Mouse (Mus musculus) lung, adult 2 months (tissue): ENCODE measurements around the gene Galnt15. TPM values are rescaled to one million over a fixed set of nuclear protein-coding genes. Genes with fewer than 3 reads are reported as not detected.

Source experiments
- DNase-seq: peaks from one replicate; pipeline ENCODE4 v3.0.0; 2022
- H3K4me1 ChIP-seq: fragments of 200-500 bp; 2 replicates; pipeline ENCODE4 v1.6.1; 2011; ENCODE audit warnings: low read length; ENCODE audit not compliant: control insufficient read depth, insufficient read depth
- H3K4me3 ChIP-seq: fragments of 200-500 bp; replicated peaks from 2 replicates; pipeline ENCODE3; 2011; ENCODE audit warnings: low read depth, mild to moderate bottlenecking, control low read depth, low read length; ENCODE audit errors: extremely low read depth
- CTCF ChIP-seq: fragments of 200-500 bp; IDR thresholded peaks from 2 replicates; pipeline ENCODE4 v1.5.1; 2011; ENCODE audit warnings: mild to moderate bottlenecking, low read length, control low read depth; ENCODE audit not compliant: insufficient read depth
- POLR2A ChIP-seq: fragments of 200-500 bp; IDR thresholded peaks from 2 replicates; pipeline ENCODE4 v1.6.1; 2011; ENCODE audit warnings: low read depth, mild to moderate bottlenecking, control low read depth, low read length, borderline replicate concordance; ENCODE audit errors: extremely low read depth
- WGBS: fragments of 180-500 bp; shearing (Covaris S2); methylation state at CpG from one replicate; pipeline ENCODE4 v1.1.7; 2018; 5-methylcytosine and 5-hydroxymethylcytosine counted together
- polyA plus RNA-seq: library from polyadenylated mRNA; depleted of rRNA; stranded (reverse); fragments of >200 nt; gene quantifications from 2 replicates; pipeline ENCODE4 v1.2.3, GENCODE M21; 2012

Gene Galnt15
- polyA plus RNA-seq, 1 experiment, result 9.3 TPM

DNA sequence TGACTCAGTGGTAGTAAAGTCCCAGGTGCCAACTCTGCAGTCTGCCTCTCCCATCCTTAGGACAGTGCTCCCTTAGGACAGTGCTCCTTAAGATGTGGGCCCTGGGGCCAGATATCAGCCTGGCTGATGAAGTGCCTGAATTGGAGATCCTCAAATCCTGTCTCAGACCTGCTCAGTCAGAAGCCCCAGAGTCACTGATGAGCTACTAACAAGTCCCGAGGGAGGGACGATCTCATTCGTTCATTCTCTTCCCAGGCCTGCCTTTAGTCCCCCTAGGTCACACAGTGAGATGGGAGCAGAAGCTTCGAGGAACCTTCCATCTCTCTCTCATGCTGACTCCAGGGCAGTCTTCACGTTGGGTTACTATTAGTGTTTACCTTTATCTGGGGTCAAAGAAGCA lies 1.3 kb downstream of the Galnt15 start:
- TF ChIP-seq CTCF (no peak), POLR2A (no peak)
- no peaks in the 10 kb centered on the region; the same call in none of the 2 replicates for H3K4me1 ChIP-seq
- no peak for DNase-seq
- peak overlapping the region; percentile 31 for H3K4me3 ChIP-seq
- 75% methylated on average over 5 of the region's 5 CpGs for WGBS

DNA sequence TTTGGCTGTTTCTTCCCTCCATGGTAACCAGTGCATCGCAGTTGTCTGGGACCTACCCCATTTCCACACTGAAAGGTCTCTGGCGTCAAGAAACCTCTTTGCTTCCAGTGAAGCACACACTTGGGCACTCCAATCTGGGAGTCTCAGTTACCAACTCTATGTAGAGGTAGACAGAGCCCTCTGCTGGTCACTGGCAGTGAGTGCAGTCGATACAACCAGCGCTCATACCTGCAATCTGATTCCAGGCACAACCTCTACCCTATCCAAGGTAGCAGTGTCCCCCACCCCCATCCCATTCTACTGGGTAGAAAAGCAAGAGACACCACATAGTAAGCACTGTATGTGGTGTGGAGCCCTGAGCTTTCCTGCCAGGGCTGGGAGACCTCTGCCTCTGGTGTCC lies 3.7 kb downstream of the Galnt15 start:
- 6% methylated on average over 4 of the region's 4 CpGs for WGBS
- H3K4me3 ChIP-seq, result no peak overlapping the region
- no peaks in the 10 kb centered on the region; the same call in none of the 2 replicates for H3K4me1 ChIP-seq
- no peak for TF ChIP-seq POLR2A
- peak; percentile 93 for TF ChIP-seq CTCF
- DNase-seq, result no peak

DNA sequence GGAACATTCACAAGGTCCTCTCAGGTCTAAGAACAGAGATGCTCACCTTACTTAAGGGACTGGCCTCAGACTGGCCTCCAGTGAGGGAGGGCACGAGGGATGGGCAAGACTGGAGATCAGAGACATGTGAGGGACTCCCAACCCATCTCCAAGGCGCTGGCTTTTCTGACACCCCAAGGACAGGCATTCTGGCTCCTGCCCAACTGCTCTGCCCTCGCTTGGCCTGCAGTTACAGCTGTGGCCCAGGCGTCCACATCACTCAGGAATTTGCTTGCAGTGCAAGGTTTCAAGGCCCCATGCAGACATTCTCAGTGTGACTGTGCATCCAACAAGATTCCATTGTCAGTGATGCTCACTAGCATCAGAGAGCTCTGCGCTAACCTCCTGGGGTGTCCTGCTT lies 7.7 kb downstream of the Galnt15 start:
- H3K4me3 ChIP-seq, result no peak overlapping the region
- TF ChIP-seq POLR2A (no peak), CTCF (no peak)
- DNase-seq, result no peak
- H3K4me1 ChIP-seq, result no peaks in the 10 kb centered on the region
- 75% methylated on average over 5 of the region's 5 CpGs for WGBS

DNA sequence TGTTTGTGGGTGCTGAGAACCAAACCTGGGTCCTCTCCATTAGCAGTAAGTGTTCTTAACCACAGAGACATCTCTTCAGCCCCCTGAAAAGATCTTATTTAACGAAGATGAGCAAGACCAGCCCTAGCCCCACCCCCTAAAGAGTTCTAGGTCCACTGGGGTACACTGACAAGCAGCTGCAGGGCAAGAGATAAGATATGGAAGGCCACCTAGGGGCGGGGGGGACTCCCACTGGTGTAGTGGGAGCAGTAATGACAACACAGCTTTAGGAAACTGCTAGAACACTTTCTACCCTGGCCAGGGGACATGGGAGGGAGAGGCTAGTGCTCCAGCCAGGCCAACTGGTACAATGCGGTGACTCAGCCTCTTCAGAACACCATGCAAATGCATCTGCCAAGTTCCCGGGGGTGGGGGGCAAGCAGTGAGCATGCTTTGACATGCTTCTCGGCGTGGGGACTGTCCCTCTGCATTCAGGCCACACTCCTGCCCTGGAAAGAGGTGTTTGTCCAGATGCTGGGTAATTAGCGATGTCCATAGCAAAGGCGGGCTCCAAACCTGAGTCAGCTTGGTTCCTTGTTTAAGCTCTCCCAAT lies 9.0 kb downstream of the Galnt15 start:
- DNase-seq, result no peak
- Histone ChIP-seq H3K4me1 (no peaks in the 10 kb centered on the region), H3K4me3 (no peak overlapping the region)
- 76% methylated on average over 8 of the region's 8 CpGs for WGBS
- TF ChIP-seq POLR2A (no peak), CTCF (no peak)

DNA sequence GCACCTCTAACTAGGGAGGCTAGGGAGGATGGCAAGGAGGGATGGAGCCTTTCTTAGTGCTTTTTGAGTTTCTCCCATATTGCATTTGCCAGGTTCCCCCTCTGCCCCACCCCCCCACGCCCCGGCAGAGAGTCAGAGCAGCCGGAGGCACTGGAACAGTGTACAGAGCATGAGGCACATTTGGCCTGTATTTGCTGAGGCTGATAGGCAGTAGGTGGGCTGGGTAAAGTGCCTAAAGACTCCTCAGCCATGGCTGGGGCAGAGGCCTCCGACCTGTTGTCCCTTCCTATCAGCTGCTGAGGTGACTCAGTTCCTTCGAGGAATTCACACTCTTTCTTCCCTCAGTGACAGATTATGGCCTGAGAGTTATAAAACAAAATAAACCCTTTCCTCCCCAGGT lies 13.3 kb downstream of the Galnt15 start:
- TF ChIP-seq POLR2A (no peak), CTCF (no peak)
- DNase-seq, result no peak
- H3K4me3 ChIP-seq, result no peak overlapping the region
- no peaks in the 10 kb centered on the region for H3K4me1 ChIP-seq
- WGBS, result 44% methylated on average over 5 of the region's 5 CpGs

DNA sequence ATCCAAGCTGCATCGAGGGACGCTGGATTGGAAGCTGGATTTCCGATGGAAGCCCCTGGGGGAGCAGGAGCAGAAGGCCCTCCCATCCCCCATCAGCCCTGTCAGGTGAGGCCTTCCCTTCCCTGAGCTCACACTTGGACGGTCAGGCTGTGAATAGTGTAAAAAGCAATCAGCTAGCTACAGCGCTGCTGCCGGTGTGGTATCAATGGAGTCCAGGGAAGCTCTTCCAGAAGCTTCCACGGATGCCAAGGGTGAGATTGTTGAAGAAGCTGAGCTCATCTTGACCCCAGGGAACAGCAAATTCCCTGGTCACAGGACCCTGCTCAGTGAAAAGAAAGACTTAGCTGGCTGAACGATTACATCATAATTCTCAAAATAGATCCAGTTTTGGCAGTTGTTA lies 17.6 kb downstream of the Galnt15 start:
- no peak for DNase-seq
- WGBS, result 66% methylated on average over 8 of the region's 8 CpGs
- no peaks in the 10 kb centered on the region for H3K4me1 ChIP-seq
- TF ChIP-seq CTCF (no peak), POLR2A (no peak)
- no peak overlapping the region for H3K4me3 ChIP-seq

DNA sequence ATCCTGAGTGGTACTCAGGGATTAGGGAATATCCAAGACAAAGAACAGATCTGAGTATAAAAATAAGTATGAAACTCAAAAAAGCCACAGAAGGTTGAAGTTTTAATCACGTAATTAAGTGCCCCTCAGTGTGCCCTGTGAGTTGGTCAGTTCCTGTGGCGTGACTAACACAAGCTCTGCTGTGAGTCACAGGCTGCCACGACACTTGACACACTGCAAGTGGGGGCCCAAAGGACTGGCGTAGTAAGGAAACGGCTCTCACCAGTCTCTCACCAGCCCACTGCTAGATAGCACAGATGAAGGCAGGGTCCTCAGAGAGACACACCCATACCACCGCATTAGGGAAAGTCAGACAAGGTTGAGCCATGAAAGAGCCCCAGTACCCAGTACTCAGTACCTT lies 21.4 kb downstream of the Galnt15 start:
- Histone ChIP-seq H3K4me1 (no peaks in the 10 kb centered on the region), H3K4me3 (no peak overlapping the region)
- no peak for DNase-seq
- TF ChIP-seq CTCF (no peak), POLR2A (no peak)
- 84% methylated on average over 6 of the region's 6 CpGs for WGBS

DNA sequence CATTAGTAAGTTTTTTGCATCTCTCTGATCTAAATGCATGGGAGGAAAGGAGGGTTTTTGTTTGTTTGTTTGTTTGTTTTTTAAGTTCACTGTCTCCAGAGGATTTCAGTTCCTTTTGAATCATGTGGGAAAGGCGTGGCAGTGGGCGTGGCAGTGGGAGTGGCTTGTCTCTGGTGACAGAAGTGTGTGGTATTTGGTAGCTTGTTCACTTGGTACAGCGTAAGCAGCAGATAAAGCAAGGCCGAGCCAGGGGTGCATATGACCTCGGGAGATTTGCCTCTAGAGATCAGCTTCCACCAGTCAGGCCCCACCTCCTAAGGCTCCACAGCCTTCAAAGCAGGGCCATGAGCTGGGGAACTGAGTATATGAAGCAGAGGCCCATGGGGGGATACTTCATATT lies 25.1 kb downstream of the Galnt15 start:
- TF ChIP-seq POLR2A, result no peak
- no peak for TF ChIP-seq CTCF
- H3K4me3 ChIP-seq, result no peak overlapping the region
- peaks cover 3% of the 10 kb centered on the region; the same call in 1 of the 2 replicates for H3K4me1 ChIP-seq
- DNase-seq, result no peak
- WGBS, result 76% methylated on average over 5 of the region's 5 CpGs

DNA sequence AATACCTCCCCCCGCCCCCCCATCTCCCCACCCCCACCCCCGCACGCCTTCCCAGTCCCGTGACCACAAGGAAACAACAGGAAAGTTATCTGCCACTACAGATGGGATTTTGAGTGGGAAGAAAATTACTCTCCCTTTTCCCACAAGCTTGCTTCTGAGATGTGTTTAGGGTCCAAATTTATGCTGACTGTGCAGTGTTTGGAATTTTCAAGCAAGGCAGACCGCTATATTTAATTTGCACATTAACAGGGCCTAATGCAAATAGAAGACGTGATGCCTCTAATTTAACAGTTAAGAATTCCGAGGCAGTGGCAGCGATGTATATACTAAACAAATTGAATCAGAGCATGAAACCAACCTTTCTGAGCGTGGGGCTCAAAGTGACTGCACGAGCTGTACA lies 26.0 kb downstream of the Galnt15 start:
- H3K4me1 ChIP-seq, result peaks cover 3% of the 10 kb centered on the region; the same call in 1 of the 2 replicates
- WGBS, result 61% methylated on average over 10 of the region's 10 CpGs
- TF ChIP-seq CTCF (no peak), POLR2A (no peak)
- H3K4me3 ChIP-seq, result no peak overlapping the region
- no peak for DNase-seq

DNA sequence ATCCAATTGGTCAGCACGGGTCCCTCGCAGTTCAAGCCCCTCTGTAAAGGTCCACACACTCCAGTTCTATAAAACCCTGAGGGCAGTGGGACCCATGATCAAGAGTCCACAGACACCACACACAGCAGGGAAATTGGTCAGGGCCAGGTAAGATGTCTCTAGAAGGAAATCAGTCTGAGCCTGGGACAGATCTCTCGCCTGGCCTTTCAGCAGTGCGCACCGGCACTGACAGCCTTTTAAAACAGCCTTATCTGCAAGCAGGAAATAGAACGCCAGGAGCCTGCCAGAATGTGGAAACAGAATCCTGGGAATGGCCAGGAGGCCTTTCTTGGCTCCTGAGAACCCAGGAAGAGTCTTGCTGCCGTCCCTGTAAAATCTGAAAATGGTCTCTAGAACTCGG lies 27.0 kb downstream of the Galnt15 start:
- H3K4me3 ChIP-seq, result no peak overlapping the region
- peaks cover 3% of the 10 kb centered on the region; the same call in 1 of the 2 replicates for H3K4me1 ChIP-seq
- 45% methylated on average over 8 of the region's 8 CpGs for WGBS
- TF ChIP-seq CTCF (no peak), POLR2A (no peak)
- no peak for DNase-seq

DNA sequence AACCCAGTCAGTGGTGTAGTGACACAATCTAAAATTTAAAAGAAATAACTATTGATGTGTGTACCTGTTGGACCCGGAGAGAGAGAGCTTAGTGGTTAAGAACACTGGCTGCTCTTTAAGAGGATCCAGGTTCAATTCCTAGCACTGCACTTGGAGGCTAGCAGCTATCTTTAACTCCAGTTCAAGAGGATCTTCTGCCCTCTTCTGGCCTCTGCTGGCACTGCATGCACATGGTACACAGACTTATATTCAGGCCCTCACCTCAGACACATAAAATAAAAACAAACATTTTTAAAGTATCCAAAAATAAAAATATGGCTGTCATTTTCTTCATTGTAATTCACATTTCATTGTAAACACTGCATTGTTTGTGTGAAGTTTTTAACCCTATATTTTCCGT lies 27.9 kb downstream of the Galnt15 start:
- DNase-seq, result no peak
- Histone ChIP-seq H3K4me1 (peaks cover 3% of the 10 kb centered on the region; the same call in 1 of the 2 replicates), H3K4me3 (no peak overlapping the region)
- TF ChIP-seq CTCF (0 out of 2 replicates have a peak, but pooled peaks have one; percentile 7), POLR2A (no peak)
- WGBS, result 98% methylated on average over 2 of the region's 2 CpGs
